Mouse (Mus musculus) limb, embryonic 14.5 days (tissue): ENCODE measurements at regions not wholly inside any gene's neighbourhood (a gene's known extent, or its start where the extent isn't known, plus 50 kb on each side); places are given as distances from the start of the nearest gene placed in this dataset.

Source experiments
- ATAC-seq: fragments of 200-750 bp; cut with Nextera tagmentation; 2 replicates; pipeline ENCODE4 v1.8.0; 2017; ENCODE audit warnings: low read depth, moderate number of reproducible peaks, moderate TSS enrichment; ENCODE audit not compliant: low FRiP score
- DNase-seq: peaks from one replicate; pipeline ENCODE4 v3.0.0-alpha.2; 2015; ENCODE audit warnings: low spot score
- H3K27ac ChIP-seq: fragments of 300-500 bp; sonication (generic); replicated peaks from 2 replicates; pipeline ENCODE4 v1.5.1; 2014; ENCODE audit warnings: low read depth, mild to moderate bottlenecking, low read length, moderate library complexity, mixed read lengths
- H3K27me3 ChIP-seq: fragments of 300-500 bp; sonication (generic); 2 replicates; pipeline ENCODE4 v1.6.1; 2014; ENCODE audit warnings: low read length, mixed read lengths; ENCODE audit not compliant: control insufficient read depth, insufficient read depth
- H3K36me3 ChIP-seq: fragments of 300-500 bp; sonication (generic); 2 replicates; pipeline ENCODE4 v1.6.1; 2014; ENCODE audit warnings: mild to moderate bottlenecking, low read length, moderate library complexity, mixed read lengths; ENCODE audit not compliant: control insufficient read depth, insufficient read depth
- H3K4me1 ChIP-seq: fragments of 300-500 bp; sonication (generic); 2 replicates; pipeline ENCODE4 v1.6.1; 2014; ENCODE audit warnings: antibody characterized with exemption, low read length, mixed read lengths; ENCODE audit not compliant: control insufficient read depth, insufficient read depth
- H3K4me2 ChIP-seq: fragments of 300-500 bp; sonication (generic); replicated peaks from 2 replicates; pipeline ENCODE4 v1.6.1; 2014; ENCODE audit warnings: low read depth, mild to moderate bottlenecking, low read length, moderate library complexity; ENCODE audit not compliant: severe bottlenecking
- H3K4me3 ChIP-seq: fragments of 300-500 bp; sonication (generic); replicated peaks from 2 replicates; pipeline ENCODE4 v1.5.1; 2014; ENCODE audit warnings: low read length
- H3K9ac ChIP-seq: fragments of 300-500 bp; sonication (generic); 2 replicates; pipeline ENCODE4 v1.6.1; 2014; ENCODE audit warnings: mild to moderate bottlenecking, low read depth, low read length, moderate library complexity; ENCODE audit not compliant: severe bottlenecking
- H3K9me3 ChIP-seq: fragments of 300-500 bp; sonication (generic); 2 replicates; pipeline ENCODE4 v1.6.1; 2016; ENCODE audit warnings: low read length; ENCODE audit not compliant: control insufficient read depth
- POLR2A ChIP-seq: fragments of 200-500 bp; IDR thresholded peaks from 2 replicates; pipeline ENCODE4 v1.8.0; 2012; ENCODE audit warnings: inconsistent platforms, mild to moderate bottlenecking, moderate library complexity, borderline replicate concordance; ENCODE audit not compliant: insufficient read depth, insufficient read length; ENCODE audit errors: extremely low read depth
- WGBS: fragments of 180-500 bp; shearing (Covaris S2); extraction: QIAGEN DNeasy Blood & Tissue Kit; methylation state at CpG from one replicate; pipeline ENCODE4 v1.1.7; 2014; 5-methylcytosine and 5-hydroxymethylcytosine counted together

GRCm38 (mm10) chr6:18674584-18675250 lies 160.1 kb upstream of the Cttnbp2 start:
- Histone ChIP-seq H3K4me3 (no peak overlapping the region), H3K9me3 (no peaks in the 10 kb centered on the region), H3K27me3 (no peaks in the 10 kb centered on the region), H3K4me2 (no peak overlapping the region), H3K4me1 (no peaks in the 10 kb centered on the region), H3K36me3 (no peaks in the 10 kb centered on the region), H3K9ac (no peak overlapping the region), H3K27ac (no peak overlapping the region)
- ATAC-seq (no peak), DNase-seq (no peak)
- WGBS = 74% methylated on average over 5 of the region's 5 CpGs
- TF ChIP-seq POLR2A = no peak

- Histone ChIP-seq H3K4me1 (0 out of 2 replicates have a peak, but pooled peaks cover 2% of the 10 kb centered on the region), H3K4me2 (no peak overlapping the region), H3K36me3 (no peaks in the 10 kb centered on the region), H3K9me3 (no peaks in the 10 kb centered on the region), H3K9ac (no peak overlapping the region), H3K4me3 (no peak overlapping the region), H3K27ac (no peak overlapping the region), H3K27me3 (no peaks in the 10 kb centered on the region)
- ATAC-seq (no peak), DNase-seq (no peak)
- 89% methylated on average over 4 of the region's 4 CpGs for WGBS
- no peak for TF ChIP-seq POLR2A
These were observed 162.5 kb upstream of the Cttnbp2 start for GRCm38 (mm10) chr6:18677131-18677530.

DNA sequence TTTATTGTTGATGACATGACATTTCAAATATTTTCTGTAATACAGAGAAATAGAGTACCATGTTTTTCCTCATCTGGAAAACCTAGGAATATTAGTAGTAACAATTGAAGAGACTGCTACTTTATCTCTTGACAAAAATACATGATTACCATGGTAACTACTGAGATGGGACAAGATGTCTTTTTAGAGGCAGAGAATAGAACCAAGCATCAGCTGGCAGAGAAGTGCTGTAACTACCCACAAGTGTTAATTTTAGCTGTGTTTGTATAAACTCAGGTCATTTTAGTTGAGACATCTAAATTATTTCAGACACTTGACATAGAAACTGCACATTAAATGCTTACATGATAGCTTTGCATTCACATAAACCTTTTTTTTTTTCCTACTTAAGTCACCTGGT lies 166.1 kb upstream of the Cttnbp2 start:
- DNase-seq (no peak), ATAC-seq (no peak)
- Histone ChIP-seq H3K27me3 (no peaks in the 10 kb centered on the region), H3K27ac (no peak overlapping the region), H3K4me3 (no peak overlapping the region), H3K36me3 (no peaks in the 10 kb centered on the region), H3K9ac (no peak overlapping the region), H3K9me3 (no peaks in the 10 kb centered on the region), H3K4me2 (no peak overlapping the region), H3K4me1 (0 out of 2 replicates have a peak, but pooled peaks cover 7% of the 10 kb centered on the region)
- TF ChIP-seq POLR2A = no peak

- ATAC-seq (no peak), DNase-seq (peak; percentile 41)
- WGBS = 30% methylated on average over 6 of the region's 6 CpGs
- TF ChIP-seq POLR2A = no peak
- Histone ChIP-seq H3K4me2 (no peak overlapping the region), H3K4me3 (no peak overlapping the region), H3K27ac (no peak overlapping the region), H3K27me3 (no peaks in the 10 kb centered on the region), H3K9ac (no peak overlapping the region), H3K36me3 (no peaks in the 10 kb centered on the region), H3K4me1 (0 out of 2 replicates have a peak, but pooled peaks cover 7% of the 10 kb centered on the region), H3K9me3 (no peaks in the 10 kb centered on the region)
These were observed 166.3 kb upstream of the Lsm8 start for GRCm38 (mm10) chr6:18682043-18682442.

DNA sequence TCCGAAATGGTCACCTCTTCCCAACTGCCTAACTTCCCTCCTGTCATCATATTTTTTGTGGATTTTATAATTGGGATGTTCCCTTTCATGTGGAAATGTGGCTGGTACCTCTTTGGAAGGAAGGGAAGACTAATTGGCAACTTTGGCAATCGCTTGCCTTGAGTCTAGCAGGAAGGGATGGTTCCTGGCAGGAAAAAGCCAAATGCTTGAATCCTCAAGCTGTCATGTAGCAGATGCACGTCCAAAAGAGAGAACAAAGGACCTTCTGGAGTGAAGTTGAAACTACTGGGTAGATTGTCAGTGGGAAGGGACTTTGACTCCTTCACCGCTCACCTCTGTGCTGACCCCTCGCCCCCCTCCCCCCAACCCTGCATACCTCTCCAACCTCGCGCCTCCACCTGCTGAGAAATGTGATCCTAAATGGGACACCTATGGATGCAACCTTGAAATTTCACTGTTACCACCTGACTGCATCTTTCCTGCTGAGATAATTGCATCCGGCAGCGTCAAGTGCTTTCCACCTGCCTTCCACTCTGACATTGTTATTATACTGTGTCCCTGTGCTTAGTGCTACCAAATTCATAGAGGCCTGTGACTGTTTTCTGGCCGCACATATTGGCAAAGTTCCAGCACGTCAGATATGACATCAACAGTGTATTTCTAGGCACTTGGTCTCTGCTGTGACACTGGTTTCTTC lies 159.6 kb upstream of the Lsm8 start:
- H3K27me3 ChIP-seq = no peaks in the 10 kb centered on the region
- ATAC-seq (no peak), DNase-seq (no peak)
- H3K27ac ChIP-seq = no peak overlapping the region
- H3K4me2 ChIP-seq = no peak overlapping the region
- no peaks in the 10 kb centered on the region for H3K9me3 ChIP-seq
- H3K9ac ChIP-seq = no peak overlapping the region
- no peaks in the 10 kb centered on the region for H3K36me3 ChIP-seq
- TF ChIP-seq POLR2A = no peak
- no peaks in the 10 kb centered on the region for H3K4me1 ChIP-seq
- no peak overlapping the region for H3K4me3 ChIP-seq
- WGBS = 41% methylated on average over 11 of the region's 11 CpGs

GRCm38 (mm10) chr6:18697536-18697935 lies 150.8 kb upstream of the Lsm8 start:
- no peak for TF ChIP-seq POLR2A
- H3K27ac ChIP-seq = no peak overlapping the region

More at GRCm38 (mm10) chr6:18697536-18697935, 150.8 kb upstream of the Lsm8 start:
- DNase-seq (no peak), ATAC-seq (no peak)
- Histone ChIP-seq H3K36me3 (no peaks in the 10 kb centered on the region), H3K4me2 (no peak overlapping the region), H3K27me3 (no peaks in the 10 kb centered on the region), H3K4me3 (no peak overlapping the region), H3K9me3 (no peaks in the 10 kb centered on the region), H3K4me1 (peaks cover 11% of the 10 kb centered on the region; the same call in 1 of the 2 replicates), H3K9ac (no peak overlapping the region)
- WGBS = 66% methylated on average over 5 of the region's 5 CpGs
